Mouse (Mus musculus): ENCODE measurements around the gene Necap1.

GRCm38 (mm10) chr6:122872800-122873199, 1.5 kb upstream of the Necap1 start:
- TF ChIP-seq CTCF (IDR thresholded peaks at IDR 0.05; ENCODE audit: low read depth, low read length) (no peak), POLR2A (IDR thresholded peaks at IDR 0.05; ENCODE audit: extremely low read depth, insufficient read depth, low read length) (no peak)

Data from liver, adult 2 months (tissue).